Mouse (Mus musculus): Measurements from ENCODE around the gene Calm1. TPM values are rescaled to one million over a fixed set of nuclear protein-coding genes. Genes with fewer than 3 reads are reported as not detected.

The Calm1 gene
- total and polyA plus RNA-seq, 3 experiments = 524 to 3,339 (median 602) TPM

DNA sequence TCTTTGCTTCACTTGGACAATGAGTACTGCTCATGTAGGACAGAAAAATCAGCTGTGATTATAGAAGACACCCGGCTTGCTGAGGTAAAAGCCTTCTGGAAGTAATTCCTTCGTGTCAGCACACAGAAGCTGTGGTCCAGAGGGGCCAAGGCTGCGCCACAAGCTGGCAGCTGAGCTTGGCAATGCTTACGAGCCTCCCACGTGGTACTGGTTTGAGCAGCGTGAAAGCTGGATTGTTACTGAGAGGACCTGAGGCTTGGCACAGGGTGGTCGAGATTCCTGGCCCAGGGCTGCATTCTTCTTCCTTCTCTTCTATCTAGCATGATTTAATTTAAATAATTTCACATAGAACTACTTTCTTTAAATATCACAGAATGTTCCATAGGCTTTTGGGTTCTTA, 2.4 kb upstream of the Calm1 start:
- Histone ChIP-seq H3K27ac (ENCODE audit: control insufficient read depth, low read depth, low read length) (no peak overlapping the region), H3K79me2 (ENCODE audit: control insufficient read depth, insufficient read depth, low read length, poor library complexity) (peaks cover 22% of the 10 kb centered on the region), H3K4me1 (ENCODE audit: control insufficient read depth in 1 of 2, insufficient read depth in 2 of 2, low read length in 2 of 2) (peaks cover 2 to 3% of the 10 kb centered on the region in 2 experiments; a peak in 2 of 4 replicates), H3K9ac (ENCODE audit: control insufficient read depth, low read depth, low read length, poor library complexity, severe bottlenecking) (no peak overlapping the region), H3K4me3 (ENCODE audit: control insufficient read depth in 1 of 2, insufficient read depth in 1 of 2, low read depth in 2 of 2, low read length in 2 of 2) (no peak overlapping the region), H3K9me3 (replicated peaks; ENCODE audit: insufficient read depth, low read length) (no peaks in the 10 kb centered on the region), H3K27me3 (ENCODE audit: control insufficient read depth in 1 of 2, insufficient read depth in 2 of 2, low read length in 2 of 2) (no peaks in the 10 kb centered on the region), H3K36me3 (ENCODE audit: control insufficient read depth in 1 of 2, insufficient read depth in 2 of 2, low read length in 2 of 2) (peaks cover 0 to 4% of the 10 kb centered on the region in 2 experiments; a peak in 1 of 4 replicates)
- TF ChIP-seq GATA1 (IDR thresholded peaks at IDR 0.05; ENCODE audit: low read depth, low read length) = no peak
- no peak for TF ChIP-seq SMC3 (IDR thresholded peaks at IDR 0.05; ENCODE audit: low read depth, low read length)
- no peak for TF ChIP-seq USF1 (IDR thresholded peaks at IDR 0.05; ENCODE audit: low read depth, low read length)
- TF ChIP-seq CTCF (IDR thresholded peaks at IDR 0.05 in 2 of 3, conservative IDR thresholded peaks at IDR 0.05 in 1 of 3; ENCODE audit: control insufficient read depth in 1 of 3, insufficient read depth in 1 of 3, low read depth in 2 of 3, low read length in 3 of 3, poor library complexity in 1 of 3, severe bottlenecking in 1 of 3) = no peak
- TF ChIP-seq NELFE (IDR thresholded peaks at IDR 0.05; ENCODE audit: low read depth, low read length) = no peak
- TF ChIP-seq E2F4 (IDR thresholded peaks at IDR 0.05; ENCODE audit: borderline replicate concordance, low read depth, low read length) = no peak
- TF ChIP-seq JUND (IDR thresholded peaks at IDR 0.05; ENCODE audit: low read depth, low read length) = no peak
- no peak for TF ChIP-seq MYB (IDR thresholded peaks at IDR 0.05; ENCODE audit: low read depth, low read length)
- TF ChIP-seq MXI1 (IDR thresholded peaks at IDR 0.05; ENCODE audit: low read depth, low read length) = no peak
- no peak for TF ChIP-seq ETS1 (IDR thresholded peaks at IDR 0.05; ENCODE audit: low read depth, low read length)
- no peak for TF ChIP-seq KAT2A (conservative IDR thresholded peaks at IDR 0.05; ENCODE audit: low read depth, low read length)
- no peak for TF ChIP-seq CHD1 (IDR thresholded peaks at IDR 0.05; ENCODE audit: low read depth, low read length)
- TF ChIP-seq MYC (IDR thresholded peaks at IDR 0.05; ENCODE audit: low read depth, low read length) = no peak
- DNase-seq (ENCODE audit: low read depth, low spot score) = no peak

- Histone ChIP-seq H3K27me3 (ENCODE audit: control insufficient read depth in 1 of 2, insufficient read depth in 2 of 2, low read length in 2 of 2) (no peaks in the 10 kb centered on the region), H3K79me2 (ENCODE audit: control insufficient read depth, insufficient read depth, low read length, poor library complexity) (peaks cover 32% of the 10 kb centered on the region), H3K9ac (ENCODE audit: control insufficient read depth, low read depth, low read length, poor library complexity, severe bottlenecking) (peak overlapping the region; percentile 89), H3K27ac (ENCODE audit: control insufficient read depth, low read depth, low read length) (peak overlapping the region; percentile 82), H3K4me1 (ENCODE audit: control insufficient read depth in 1 of 2, insufficient read depth in 2 of 2, low read length in 2 of 2) (peaks cover 3% of the 10 kb centered on the region in 2 experiments; a peak in 2 of 4 replicates), H3K9me3 (replicated peaks; ENCODE audit: insufficient read depth, low read length) (no peaks in the 10 kb centered on the region), H3K4me3 (ENCODE audit: control insufficient read depth in 1 of 2, insufficient read depth in 1 of 2, low read depth in 2 of 2, low read length in 2 of 2) (peak overlapping the region; percentile 77 to 91), H3K36me3 (ENCODE audit: control insufficient read depth in 1 of 2, insufficient read depth in 2 of 2, low read length in 2 of 2) (peaks cover 3 to 13% of the 10 kb centered on the region in 2 experiments)
- peak; percentile 74 for DNase-seq (ENCODE audit: low read depth, low spot score)
- peak; percentile 6 for TF ChIP-seq MAZ (IDR thresholded peaks at IDR 0.05; ENCODE audit: low read depth, low read length)
- TF ChIP-seq NELFE (IDR thresholded peaks at IDR 0.05; ENCODE audit: low read depth, low read length) = peak; percentile 34
- peak; percentile 3; the same call in 1 of the 2 replicates for TF ChIP-seq SIN3A (IDR thresholded peaks at IDR 0.05; ENCODE audit: low read length)
- no peak for TF ChIP-seq ZNF384 (IDR thresholded peaks at IDR 0.05; ENCODE audit: low read depth, low read length)
- no peak for TF ChIP-seq GABPA (IDR thresholded peaks at IDR 0.05; ENCODE audit: low read depth, low read length)
- no peak for TF ChIP-seq BHLHE40 (IDR thresholded peaks at IDR 0.05; ENCODE audit: borderline replicate concordance, low read depth, low read length)
- TF ChIP-seq ZMIZ1 (IDR thresholded peaks at IDR 0.05; ENCODE audit: low read depth, low read length) = peak; percentile 72; the same call in 1 of the 2 replicates
- TF ChIP-seq ETS1 (IDR thresholded peaks at IDR 0.05; ENCODE audit: low read depth, low read length) = no peak
- TF ChIP-seq MXI1 (IDR thresholded peaks at IDR 0.05; ENCODE audit: low read depth, low read length) = peak; percentile 19
- TF ChIP-seq POLR2AphosphoS2 (IDR thresholded peaks at IDR 0.05; ENCODE audit: low read length) = no peak
- no peak for TF ChIP-seq RCOR1 (IDR thresholded peaks at IDR 0.05; ENCODE audit: low read depth, low read length)
- TF ChIP-seq POLR2A (IDR thresholded peaks at IDR 0.05; ENCODE audit: control insufficient read depth in 1 of 2, insufficient read depth in 1 of 2, low read depth in 1 of 2, low read length in 2 of 2, poor library complexity in 1 of 2) = peak; percentile 52 to 69; a peak in 3 of 4 replicates
- TF ChIP-seq HCFC1 (IDR thresholded peaks at IDR 0.05; ENCODE audit: low read depth, low read length) = 0 out of 2 replicates have a peak, but pooled peaks have one; percentile 24
- 0 out of 2 replicates have a peak, but pooled peaks have one; percentile 16 for TF ChIP-seq CHD1 (IDR thresholded peaks at IDR 0.05; ENCODE audit: low read depth, low read length)
- no peak for TF ChIP-seq UBTF (IDR thresholded peaks at IDR 0.05; ENCODE audit: borderline replicate concordance, insufficient read depth, low read depth, low read length)
Observed at GRCm38 (mm10) chr12:100199891-100200644, 833 bp downstream of the Calm1 start.

All from MEL (cell line).